Mouse (Mus musculus): ENCODE results near the gene Coq2.

- TF ChIP-seq CTCF (IDR thresholded peaks at IDR 0.05 in 2 of 3, conservative IDR thresholded peaks at IDR 0.05 in 1 of 3; ENCODE audit: control insufficient read depth in 1 of 3, insufficient read depth in 1 of 3, low read depth in 2 of 3, low read length in 3 of 3, poor library complexity in 1 of 3, severe bottlenecking in 1 of 3) (no peak), EP300 (IDR thresholded peaks at IDR 0.05; ENCODE audit: low read depth in 1 of 2, low read length in 2 of 2) (no peak; a peak in 1 of 4 replicates)
Observed at GRCm38 (mm10) chr5:100643253-100643990, 31.5 kb downstream of the Coq2 start.
